ENCODE assay signal across 11 mouse cellular contexts in the genomic region with DNA sequence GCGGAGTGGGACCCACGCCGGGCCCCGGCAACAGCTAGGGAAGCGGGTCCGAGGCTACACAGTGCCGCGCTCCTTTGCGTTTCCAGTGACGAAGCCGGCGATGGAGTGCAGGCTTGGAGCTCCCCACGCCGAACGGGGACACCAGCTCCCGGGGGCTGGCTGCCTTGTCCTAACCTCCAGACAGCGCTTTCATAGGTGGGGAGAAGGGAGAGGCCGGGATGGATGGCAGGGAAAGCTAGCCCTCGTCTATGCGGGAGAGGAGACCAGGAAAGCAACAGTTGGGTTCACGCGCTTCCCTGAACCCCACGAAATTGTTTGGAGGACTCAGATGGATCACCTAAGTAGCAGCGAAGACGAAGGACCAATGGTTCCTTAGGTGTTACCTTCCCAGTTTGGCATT. TPM values are rescaled to one million over a fixed set of nuclear protein-coding genes. Genes with fewer than 3 reads are reported as not detected.
DNase-seq lines count a peak whose midpoint lies in the region; ATAC-seq and TF ChIP-seq lines count a peak whose summit lies in the region.
"Had no signal": no experiment of that assay in that cellular context is flagged by ENCODE, and none has a peak within 500 bp of the region (broad histone marks: within the 10 kb centered on the region; RNA-seq: fewer than 3 reads in every experiment).

No protein-coding gene starts in this region.

- H3K4me2 ChIP-seq in heart, embryonic 12.5 days, result peak overlapping the region; percentile 69
- peak overlapping the region; percentile 39 for H3K4me2 ChIP-seq in liver, embryonic 11.5 days
- H3K4me2 ChIP-seq in liver, postnatal 0 days (ENCODE audit: low read depth, low read length), result no peak overlapping the region
- 0 out of 2 replicates have a peak overlapping the region, but pooled peaks have one; percentile 10 for H3K4me2 ChIP-seq in hindbrain, embryonic 13.5 days
- H3K4me2 ChIP-seq in neural tube, embryonic 15.5 days, result peak overlapping the region; percentile 31
- H3K4me2 ChIP-seq: stomach, embryonic 15.5 days had no signal

- peaks cover 18% of the 10 kb centered on the region; the same call in 1 of the 2 replicates for H3K4me1 ChIP-seq in heart, embryonic 12.5 days (replicated peaks)
- peaks cover 3% of the 10 kb centered on the region for H3K4me1 ChIP-seq in liver, embryonic 11.5 days (replicated peaks; ENCODE audit: control insufficient read depth, insufficient read depth, low read length)
- H3K4me1 ChIP-seq in liver, postnatal 0 days (ENCODE audit: insufficient read depth), result peaks cover 6% of the 10 kb centered on the region; the same call in 1 of the 2 replicates
- peaks cover 17% of the 10 kb centered on the region for H3K4me1 ChIP-seq in hindbrain, embryonic 13.5 days (replicated peaks)
- H3K4me1 ChIP-seq in neural tube, embryonic 15.5 days, result peaks cover 22% of the 10 kb centered on the region

- H3K4me3 ChIP-seq in heart, embryonic 12.5 days, result peak overlapping the region; percentile 42
- 0 out of 2 replicates have a peak overlapping the region, but pooled peaks have one; percentile 7 for H3K4me3 ChIP-seq in liver, embryonic 11.5 days (ENCODE audit: low read depth, low read length)
- no peak overlapping the region for H3K4me3 ChIP-seq in liver, postnatal 0 days (ENCODE audit: low read depth, low read length)
- no peak overlapping the region; the same call in 1 of the 2 replicates for H3K4me3 ChIP-seq in hindbrain, embryonic 13.5 days
- no peak overlapping the region; the same call in 1 of the 2 replicates for H3K4me3 ChIP-seq in neural tube, embryonic 15.5 days (replicated peaks)
- H3K4me3 ChIP-seq: stomach, embryonic 15.5 days had no signal

- ATAC-seq in heart, embryonic 12.5 days (ENCODE audit: insufficient number of reproducible peaks, low FRiP score), result no peak
- ATAC-seq in liver, embryonic 11.5 days (replicated peaks; ENCODE audit: low FRiP score), result no peak
- no peak for ATAC-seq in liver, postnatal 0 days
- no peak for ATAC-seq in hindbrain, embryonic 13.5 days (ENCODE audit: low FRiP score)
- no peak for ATAC-seq in neural tube, embryonic 15.5 days (ENCODE audit: low FRiP score)

- no peaks in the 10 kb centered on the region for H3K36me3 ChIP-seq in heart, embryonic 12.5 days
- H3K36me3 ChIP-seq in liver, embryonic 11.5 days (ENCODE audit: control insufficient read depth, insufficient read depth, low read length), result no peaks in the 10 kb centered on the region
- no peaks in the 10 kb centered on the region for H3K36me3 ChIP-seq in liver, postnatal 0 days (replicated peaks; ENCODE audit: insufficient read depth, low read length)
- no peaks in the 10 kb centered on the region for H3K36me3 ChIP-seq in hindbrain, embryonic 13.5 days
- no peaks in the 10 kb centered on the region for H3K36me3 ChIP-seq in neural tube, embryonic 15.5 days
- H3K36me3 ChIP-seq: stomach, embryonic 15.5 days had no signal

- H3K9me3 ChIP-seq in heart, embryonic 12.5 days (replicated peaks), result no peaks in the 10 kb centered on the region
- H3K9me3 ChIP-seq in liver, embryonic 11.5 days (ENCODE audit: control insufficient read depth, low read length), result no peaks in the 10 kb centered on the region
- no peaks in the 10 kb centered on the region for H3K9me3 ChIP-seq in liver, postnatal 0 days (ENCODE audit: low read length)
- H3K9me3 ChIP-seq in hindbrain, embryonic 13.5 days, result peaks cover 7% of the 10 kb centered on the region; the same call in 1 of the 2 replicates
- no peaks in the 10 kb centered on the region for H3K9me3 ChIP-seq in neural tube, embryonic 15.5 days (replicated peaks)
- H3K9me3 ChIP-seq: stomach, embryonic 15.5 days had no signal

- H3K27ac ChIP-seq in heart, embryonic 12.5 days (ENCODE audit: poor library complexity, severe bottlenecking), result no peak overlapping the region
- no peak overlapping the region for H3K27ac ChIP-seq in liver, embryonic 11.5 days (ENCODE audit: low read depth, low read length)
- H3K27ac ChIP-seq in liver, postnatal 0 days (ENCODE audit: low read depth), result no peak overlapping the region
- H3K27ac ChIP-seq in hindbrain, embryonic 13.5 days, result no peak overlapping the region
- no peak overlapping the region for H3K27ac ChIP-seq in neural tube, embryonic 15.5 days (replicated peaks)
- H3K27ac ChIP-seq: stomach, embryonic 15.5 days had no signal

- H3K9ac ChIP-seq in heart, embryonic 12.5 days, result peak overlapping the region; percentile 69
- H3K9ac ChIP-seq in liver, embryonic 11.5 days (ENCODE audit: low read depth, low read length), result no peak overlapping the region
- no peak overlapping the region for H3K9ac ChIP-seq in liver, postnatal 0 days (replicated peaks)
- H3K9ac ChIP-seq in hindbrain, embryonic 13.5 days, result no peak overlapping the region
- H3K9ac ChIP-seq in neural tube, embryonic 15.5 days (replicated peaks), result no peak overlapping the region
- H3K9ac ChIP-seq: stomach, embryonic 15.5 days had no signal

- H3K27me3 ChIP-seq in heart, embryonic 12.5 days (replicated peaks), result peaks cover 52% of the 10 kb centered on the region
- peaks cover 74% of the 10 kb centered on the region for H3K27me3 ChIP-seq in liver, embryonic 11.5 days (replicated peaks; ENCODE audit: control insufficient read depth, insufficient read depth, low read length)
- H3K27me3 ChIP-seq in liver, postnatal 0 days (ENCODE audit: insufficient read depth, low read length), result peaks cover 67% of the 10 kb centered on the region
- peaks cover 99% of the 10 kb centered on the region for H3K27me3 ChIP-seq in hindbrain, embryonic 13.5 days
- peaks cover 83% of the 10 kb centered on the region for H3K27me3 ChIP-seq in neural tube, embryonic 15.5 days (replicated peaks)

- intact Hi-C loops in heart, postnatal 25 days (cut with DNase I), result no loop called here

- WGBS in heart, embryonic 12.5 days, result 2% methylated on average over 25 of the region's 25 CpGs
- WGBS in liver, embryonic 11.5 days, result 3% methylated on average over 25 of the region's 25 CpGs
- 1% methylated on average over 25 of the region's 25 CpGs for WGBS in liver, postnatal 0 days (ENCODE audit: insufficient replicate concordance)
- 1% methylated on average over 25 of the region's 25 CpGs for WGBS in hindbrain, embryonic 13.5 days
- WGBS in neural tube, embryonic 15.5 days, result under 1% methylated on average over 25 of the region's 25 CpGs

- no peak for TF ChIP-seq CTCF in liver, postnatal 0 days (IDR thresholded peaks at IDR 0.05; ENCODE audit: low read depth)

- no peak for TF ChIP-seq EP300 in liver, postnatal 0 days (IDR thresholded peaks at IDR 0.05; ENCODE audit: low read depth)

- no peak for DNase-seq in heart, postnatal 25 days (ENCODE audit: low spot score)
- no peak for DNase-seq in liver, embryonic 11.5 days (ENCODE audit: low spot score)
- no peak for DNase-seq in liver, postnatal 0 days
- no peak for DNase-seq in thymus, adult 18-20 months
- no peak for DNase-seq in lung, postnatal 25 days (ENCODE audit: low spot score)
- DNase-seq: cerebellum, adult 9-10 months had no signal

RNA-seq across cellular contexts. Expression of gene Foxc2, which starts 0.8 kb away (rescaled TPM):
- polyA plus RNA-seq in heart, embryonic 12.5 days (2016; fragmentation: Nextera tagmentation; extraction: Ambion mirVana), result 20.7 and 20.8 TPM in 2 replicates
- 1 to 10 TPM; 2.0 to 2.2 TPM for total RNA-seq in heart, postnatal 25 days (2021)
- polyA plus RNA-seq in liver, embryonic 11.5 days (2014; fragmentation: Nextera tagmentation; extraction: Ambion mirVana), result 2.6 and 3.4 TPM in 2 replicates
- 0.04 and 0.05 TPM in 2 replicates for polyA plus RNA-seq in liver, postnatal 0 days (2015; fragmentation: Nextera tagmentation; extraction: Ambion mirVana)
- 2.8 and 4.1 TPM in 2 replicates for polyA plus RNA-seq in hindbrain, embryonic 13.5 days (2015; fragmentation: Nextera tagmentation; extraction: Ambion mirVana)
- polyA plus RNA-seq in neural tube, embryonic 15.5 days (2015; fragmentation: Nextera tagmentation; extraction: Ambion mirVana), result 3.4 TPM in 2 replicates

RNA-seq across cellular contexts. Expression of gene Mthfsd, which starts 6.9 kb away (rescaled TPM):
- polyA plus RNA-seq in heart, embryonic 12.5 days (2016; fragmentation: Nextera tagmentation; extraction: Ambion mirVana), result 45.2 and 45.8 TPM in 2 replicates
- 10 to 100 TPM; 13.2 to 14.2 TPM for total RNA-seq in heart, postnatal 25 days (2021)
- 48.1 and 50.6 TPM in 2 replicates for polyA plus RNA-seq in liver, embryonic 11.5 days (2014; fragmentation: Nextera tagmentation; extraction: Ambion mirVana)
- polyA plus RNA-seq in liver, postnatal 0 days (2015; fragmentation: Nextera tagmentation; extraction: Ambion mirVana), result 12.9 and 13.7 TPM in 2 replicates
- 53.8 and 54.1 TPM in 2 replicates for polyA plus RNA-seq in hindbrain, embryonic 13.5 days (2015; fragmentation: Nextera tagmentation; extraction: Ambion mirVana)
- polyA plus RNA-seq in neural tube, embryonic 15.5 days (2015; fragmentation: Nextera tagmentation; extraction: Ambion mirVana), result 50.6 and 52.5 TPM in 2 replicates

RNA-seq across cellular contexts. Expression of gene Foxl1, which starts 12.6 kb away (rescaled TPM):
- polyA plus RNA-seq in heart, embryonic 12.5 days (2016; fragmentation: Nextera tagmentation; extraction: Ambion mirVana), result 0.78 and 1.2 TPM in 2 replicates
- under 1 TPM in 1 of 2 experiments, not detected in 1; 0.16 TPM for total RNA-seq in heart, postnatal 25 days (2021)
- 0.61 and 0.73 TPM in 2 replicates for polyA plus RNA-seq in liver, embryonic 11.5 days (2014; fragmentation: Nextera tagmentation; extraction: Ambion mirVana)
- not detected in 2 replicates for polyA plus RNA-seq in liver, postnatal 0 days (2015; fragmentation: Nextera tagmentation; extraction: Ambion mirVana)
- 0.16 and 0.27 TPM in 2 replicates for polyA plus RNA-seq in hindbrain, embryonic 13.5 days (2015; fragmentation: Nextera tagmentation; extraction: Ambion mirVana)
- polyA plus RNA-seq in neural tube, embryonic 15.5 days (2015; fragmentation: Nextera tagmentation; extraction: Ambion mirVana), result 0.15 and 0.51 TPM in 2 replicates
- total RNA-seq: gastrocnemius, postnatal 25 days had no signal

RNA-seq across cellular contexts. Expression of gene Foxf1, which starts 30.9 kb away (rescaled TPM):
- 0.68 and 3.7 TPM in 2 replicates for polyA plus RNA-seq in heart, embryonic 12.5 days (2016; fragmentation: Nextera tagmentation; extraction: Ambion mirVana)
- under 1 TPM in 1 of 2 experiments, not detected in 1; 0.20 TPM for total RNA-seq in heart, postnatal 25 days (2021)
- 37.6 and 37.8 TPM in 2 replicates for polyA plus RNA-seq in liver, embryonic 11.5 days (2014; fragmentation: Nextera tagmentation; extraction: Ambion mirVana)
- 2.7 and 3.1 TPM in 2 replicates for polyA plus RNA-seq in liver, postnatal 0 days (2015; fragmentation: Nextera tagmentation; extraction: Ambion mirVana)
- 0.96 and 1.3 TPM in 2 replicates for polyA plus RNA-seq in hindbrain, embryonic 13.5 days (2015; fragmentation: Nextera tagmentation; extraction: Ambion mirVana)
- polyA plus RNA-seq in neural tube, embryonic 15.5 days (2015; fragmentation: Nextera tagmentation; extraction: Ambion mirVana), result 1.6 and 15.7 TPM in 2 replicates
- total RNA-seq: gastrocnemius, postnatal 25 days had no signal

Comparison
In these comparisons a context has a peak if more than half of its experiments do, and no peak if none do; other contexts are left out.
1. H3K4me3 ChIP-seq: peak in heart, embryonic 12.5 days (single experiment) and liver, embryonic 11.5 days (single experiment); none in liver, postnatal 0 days (single experiment), hindbrain, embryonic 13.5 days (single experiment) and neural tube, embryonic 15.5 days (single experiment).